Mouse (Mus musculus) monocyte, adult 2 months (primary cell): ENCODE data around the gene Txnrd2.

Experiments
- DNase-seq, 2 experiments: peaks; one replicate each; pipeline ENCODE4 v3.0.0; 2022; ENCODE audit warnings: low spot score in 2 of 2, low read depth in 1 of 2

The Txnrd2 gene

GRCm38 (mm10) chr16:18451486-18452181, 25.4 kb downstream of the Txnrd2 start:
- no peak for DNase-seq

- DNase-seq, result no peak
Measured at GRCm38 (mm10) chr16:18452361-18452862, 26.2 kb downstream of the Txnrd2 start.

DNA sequence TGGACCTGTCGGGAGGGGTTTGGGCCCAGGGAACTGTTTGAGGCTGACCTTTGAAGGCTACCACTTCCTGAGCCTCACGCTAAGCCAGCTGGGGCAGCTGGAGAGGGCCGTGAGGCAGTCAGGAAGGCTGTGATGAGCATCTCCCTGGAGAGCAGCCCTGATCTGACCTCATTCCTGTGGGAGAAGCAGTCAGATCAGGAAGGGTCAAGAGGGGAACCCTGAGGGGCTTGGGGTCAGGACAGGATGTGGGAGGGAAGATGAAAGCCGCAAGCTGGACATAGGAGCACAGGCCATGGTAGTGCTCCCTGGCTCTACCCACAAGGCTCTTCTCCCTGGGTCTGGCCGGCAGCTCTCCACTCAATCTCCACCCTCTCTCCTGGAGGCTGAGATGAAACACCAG, 27.7 kb downstream of the Txnrd2 start:
- no peak for DNase-seq

DNA sequence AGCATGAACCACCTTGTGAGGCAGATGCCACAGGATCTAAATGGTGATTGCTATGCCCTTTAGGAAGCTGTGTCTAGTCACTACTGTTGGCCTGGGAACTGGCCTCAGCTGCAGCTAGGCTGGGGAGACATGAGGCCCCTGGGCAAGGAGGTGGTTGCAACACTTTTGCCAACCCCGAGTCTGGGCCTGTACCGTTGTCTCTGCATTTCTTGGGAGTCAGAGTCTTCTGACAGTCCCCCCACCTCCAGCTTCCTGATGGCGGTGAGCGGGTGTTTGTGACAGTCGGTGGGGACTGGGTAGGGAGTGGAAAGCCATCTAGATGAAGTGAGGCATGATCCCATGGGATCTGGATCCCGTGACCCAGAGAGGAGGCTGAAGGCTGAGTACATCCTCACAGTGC, 29.2 kb downstream of the Txnrd2 start:
- no peak for DNase-seq

- no peak for DNase-seq
Measured at GRCm38 (mm10) chr16:18458661-18459060, 32.5 kb downstream of the Txnrd2 start.

- DNase-seq, result no peak
Measured at GRCm38 (mm10) chr16:18459335-18459954, 33.3 kb downstream of the Txnrd2 start.

DNA sequence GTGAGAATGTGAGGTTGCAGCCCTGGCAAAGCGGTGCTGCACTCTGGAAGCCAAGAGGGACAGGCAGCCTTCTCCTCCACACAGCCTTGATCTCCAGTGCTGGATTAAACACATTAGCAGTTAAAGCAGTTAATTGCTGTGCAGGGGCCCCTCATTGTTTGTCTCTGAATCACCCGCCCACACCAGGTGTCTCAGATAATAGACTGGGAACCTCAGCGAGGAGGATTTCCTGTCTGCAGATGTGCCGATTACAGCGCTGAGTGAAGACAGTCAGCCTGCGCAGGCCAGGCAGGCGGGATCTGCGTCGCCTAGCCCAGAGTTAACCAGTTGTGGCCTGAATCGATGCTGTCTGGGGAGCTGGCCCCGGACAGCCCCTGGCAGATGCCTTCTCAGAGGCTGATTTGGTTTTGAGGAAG, 33.8 kb downstream of the Txnrd2 start:
- DNase-seq, result no peak

DNA sequence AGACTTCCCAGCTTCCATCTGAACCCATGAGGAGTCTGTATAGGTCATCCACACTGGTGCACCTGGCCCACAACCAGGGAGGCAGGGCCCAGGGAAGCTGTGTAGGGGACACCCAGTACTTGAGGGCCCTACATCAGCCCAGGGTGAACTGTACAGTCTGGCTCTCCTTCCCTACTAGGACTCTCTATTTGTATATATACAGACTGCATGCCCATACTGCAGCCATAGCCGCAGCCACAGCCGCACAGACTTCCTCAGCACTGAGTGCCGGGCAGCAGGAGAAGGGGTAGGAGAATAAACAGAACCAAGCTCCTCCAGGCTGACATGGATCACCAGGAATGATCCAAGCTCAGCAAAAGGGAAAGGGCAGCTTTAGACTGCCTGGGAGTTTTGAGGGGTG, 34.6 kb downstream of the Txnrd2 start:
- DNase-seq, result no peak

DNA sequence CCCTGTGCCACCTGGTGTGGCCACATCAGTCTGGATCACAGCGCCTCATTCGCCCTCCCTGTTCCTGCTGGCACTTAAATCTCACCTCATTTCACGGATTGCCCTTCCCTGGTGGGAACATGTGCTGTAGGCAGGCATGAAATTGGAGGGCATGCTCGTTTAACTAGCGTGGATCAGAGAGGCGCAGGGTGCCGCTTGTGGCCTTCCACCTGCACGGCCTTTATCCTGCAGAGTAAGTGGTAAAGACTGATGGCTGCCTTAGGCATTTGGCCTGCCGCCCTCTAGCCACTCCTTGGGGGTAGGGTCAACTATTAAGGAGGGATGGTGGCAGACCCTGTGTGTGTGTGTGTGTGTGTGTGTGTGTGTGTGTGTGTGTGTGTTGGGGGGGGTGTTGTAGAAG, 35.8 kb downstream of the Txnrd2 start:
- DNase-seq, result no peak

GRCm38 (mm10) chr16:18462598-18462997, 36.4 kb downstream of the Txnrd2 start:
- DNase-seq, result no peak

DNA sequence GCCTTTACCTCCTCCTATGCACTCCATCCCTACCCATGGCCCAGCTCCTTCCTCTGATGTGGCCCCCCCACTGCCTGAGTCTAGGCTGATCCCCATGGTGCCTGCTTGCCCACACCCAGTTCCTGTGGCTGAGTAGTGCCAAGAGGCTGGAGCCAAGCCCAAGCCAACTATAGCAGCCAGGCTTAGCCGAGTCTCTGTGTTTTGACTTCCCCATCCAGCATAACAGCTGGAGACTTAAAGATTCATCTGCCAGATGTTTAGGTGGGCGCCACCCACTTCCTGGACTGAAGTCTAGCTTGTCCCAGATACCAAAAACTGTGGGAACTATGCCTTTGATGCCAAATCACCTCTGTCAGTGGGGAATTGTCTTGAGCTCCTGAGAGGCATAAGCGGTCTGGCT, 38.1 kb downstream of the Txnrd2 start:
- no peak for DNase-seq

GRCm38 (mm10) chr16:18470829-18471228, 44.6 kb downstream of the Txnrd2 start:
- no peak for DNase-seq

- DNase-seq, result no peak
Measured at GRCm38 (mm10) chr16:18471381-18471955, 45.3 kb downstream of the Txnrd2 start.

- no peak for DNase-seq
Measured at GRCm38 (mm10) chr16:18471976-18472375, 45.8 kb downstream of the Txnrd2 start.

DNA sequence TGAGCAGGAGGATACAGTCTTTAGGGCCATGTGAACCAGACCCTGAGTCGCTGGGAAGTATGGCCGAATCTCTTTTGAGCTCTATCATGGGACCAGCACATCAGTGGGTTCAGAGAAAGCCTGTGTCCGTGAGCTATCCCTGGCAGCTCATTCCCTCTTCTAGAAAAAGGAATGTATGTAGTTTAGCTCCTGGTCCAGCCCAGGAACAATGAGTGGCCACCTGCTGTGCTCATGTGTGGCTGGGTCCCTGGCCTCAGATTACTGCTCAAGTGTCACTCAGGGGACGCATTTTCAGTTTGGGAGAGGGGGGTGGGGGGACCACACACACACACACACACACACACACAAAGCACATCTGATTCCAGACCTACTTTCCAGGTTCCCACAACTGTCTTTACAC, 46.2 kb downstream of the Txnrd2 start:
- DNase-seq, result no peak

GRCm38 (mm10) chr16:18472976-18473375, 46.8 kb downstream of the Txnrd2 start:
- no peak for DNase-seq

GRCm38 (mm10) chr16:18474021-18474420, 47.8 kb downstream of the Txnrd2 start:
- DNase-seq, result no peak

DNA sequence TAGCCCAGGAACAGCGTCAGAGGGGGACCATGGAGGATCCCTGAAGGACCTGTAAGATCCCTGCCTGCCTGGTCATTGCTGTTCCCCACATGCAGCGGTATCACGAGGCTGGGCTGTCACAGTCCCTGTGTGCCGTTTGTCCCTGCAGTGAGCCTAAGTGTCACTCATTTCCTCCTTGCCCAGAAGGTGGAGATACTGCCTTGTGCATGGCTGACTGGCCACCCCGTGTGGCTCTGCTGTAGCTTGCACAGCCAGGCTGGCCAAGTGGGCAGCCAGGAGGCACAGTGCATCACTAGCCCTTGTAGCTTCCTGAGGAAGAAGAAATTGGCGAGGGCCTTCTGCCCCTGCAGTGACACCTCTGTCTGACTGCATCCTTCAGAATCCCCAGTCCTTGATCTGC, 51.8 kb downstream of the Txnrd2 start:
- no peak for DNase-seq

DNA sequence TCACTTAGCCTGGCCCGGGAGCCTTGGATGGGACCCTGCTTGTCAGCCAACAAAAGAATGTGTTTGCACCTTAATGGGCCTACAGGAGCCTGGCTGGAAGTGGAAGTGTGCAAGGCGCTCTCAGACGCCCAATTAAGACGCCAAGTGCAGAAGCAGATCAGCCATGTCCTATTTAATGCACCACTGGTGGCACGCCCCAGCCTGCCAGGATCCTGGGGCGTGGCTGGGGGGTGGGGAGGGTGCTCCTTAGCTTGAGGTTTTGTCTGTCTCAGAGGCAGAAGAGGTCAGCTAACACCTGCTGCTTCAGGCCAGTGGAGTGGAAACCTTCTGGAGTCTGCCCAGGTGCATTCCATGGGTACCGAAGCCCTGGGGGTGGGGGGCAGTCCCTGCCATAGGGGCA, 53.5 kb downstream of the Txnrd2 start:
- no peak for DNase-seq

DNA sequence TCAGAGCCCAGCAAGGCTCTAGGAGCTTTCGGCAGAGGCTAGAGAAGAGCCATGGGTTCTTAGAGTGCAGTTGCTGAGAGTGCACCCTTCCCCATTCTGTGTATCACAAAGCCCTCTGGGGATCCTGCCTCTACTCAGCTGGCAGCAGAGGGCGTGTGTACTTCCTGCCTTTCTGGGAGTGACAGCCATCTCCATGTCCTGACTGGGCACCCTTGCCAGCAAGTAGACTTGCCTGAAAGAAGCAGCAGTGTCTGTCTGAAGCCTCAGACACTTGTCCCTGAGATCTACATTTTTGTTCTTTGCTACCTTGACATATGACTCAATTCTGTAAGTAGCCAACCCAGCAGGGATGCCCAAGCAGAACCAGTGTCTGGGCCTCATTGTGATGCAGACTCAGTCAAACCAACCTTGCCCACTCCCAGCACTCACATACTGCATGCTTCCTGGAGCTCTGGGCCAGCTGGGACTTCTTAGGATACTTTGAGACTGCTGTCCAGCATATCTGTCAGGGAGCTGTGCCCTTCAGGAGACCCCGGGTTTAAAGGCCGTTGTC, 54.8 kb downstream of the Txnrd2 start:
- no peak for DNase-seq

- DNase-seq, result no peak
Measured at GRCm38 (mm10) chr16:18482431-18482830, 56.2 kb downstream of the Txnrd2 start.

DNA sequence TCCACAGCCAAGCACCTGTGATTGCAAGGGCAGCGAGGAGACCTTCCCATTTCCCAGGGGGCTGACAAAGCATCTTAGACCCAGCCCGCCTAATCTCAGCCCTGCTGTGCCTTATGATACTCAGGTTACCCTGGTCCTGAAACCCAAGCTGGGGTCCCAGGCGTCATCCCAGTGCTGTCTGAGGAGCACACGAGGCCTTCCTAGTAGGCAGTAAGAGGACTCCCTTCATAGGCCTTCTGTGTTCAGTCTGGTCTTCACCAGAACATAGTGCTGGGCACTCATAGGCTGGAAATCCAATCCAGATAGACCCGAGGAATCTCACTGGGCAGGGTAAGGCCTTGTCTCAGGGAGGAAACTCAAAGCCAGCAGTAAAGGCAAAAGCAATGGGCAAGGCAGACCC, 57.7 kb downstream of the Txnrd2 start:
- no peak for DNase-seq
